Mouse (Mus musculus) thymus, adult 2 months (tissue): ENCODE results near the gene Cdca7.

Experiments
- CTCF ChIP-seq: fragments of 200-500 bp; IDR thresholded peaks from 2 replicates; pipeline ENCODE4 v1.5.1; 2012; ENCODE audit warnings: mild to moderate bottlenecking, control low read depth, low read length, moderate library complexity, borderline replicate concordance; ENCODE audit not compliant: control insufficient read depth, poor library complexity, insufficient read depth; ENCODE audit errors: extremely low read depth
- POLR2A ChIP-seq: fragments of 200-500 bp; IDR thresholded peaks from 2 replicates; pipeline ENCODE4 v1.6.1; 2012; ENCODE audit warnings: mild to moderate bottlenecking, low read length, control low read depth, moderate library complexity; ENCODE audit not compliant: control insufficient read depth, poor library complexity, insufficient read depth; ENCODE audit errors: extremely low read depth

- TF ChIP-seq CTCF: no peak
- TF ChIP-seq POLR2A: no peak
These were observed 4.4 kb upstream of the Cdca7 start for GRCm38 (mm10) chr2:72471415-72472070.
